Mouse (Mus musculus): ENCODE measurements around the gene Slc16a12.
A peak's percentile ranks its signal among the peaks of the same experiment; 100 is the strongest.
"Not testable (repeated sequence)": the region's sequence is repeated elsewhere in the genome, so short reads cannot be mapped to it uniquely, and the experiment has no call there.

Slc16a12 gene

GRCm38 (mm10) chr19:34662740-34663139 lies 84.3 kb downstream of the Slc16a12 start:
- DNase-seq: no peak

- DNase-seq: peak; percentile 52 to 62
Measured at GRCm38 (mm10) chr19:34662067-34662507, 85.0 kb downstream of the Slc16a12 start.

- no peak for DNase-seq
Measured at GRCm38 (mm10) chr19:34656511-34657298, 90.4 kb downstream of the Slc16a12 start.

- DNase-seq: no peak
Measured at GRCm38 (mm10) chr19:34655227-34655805, 91.8 kb downstream of the Slc16a12 start.

- no peak for DNase-seq
Measured at GRCm38 (mm10) chr19:34650997-34651396, 96.1 kb downstream of the Slc16a12 start.

GRCm38 (mm10) chr19:34650276-34650675 lies 96.8 kb downstream of the Slc16a12 start:
- no peak for DNase-seq

- DNase-seq: not testable (repeated sequence)
Measured at GRCm38 (mm10) chr19:34647630-34648029, 99.5 kb downstream of the Slc16a12 start.

GRCm38 (mm10) chr19:34642616-34643015 lies 104.5 kb downstream of the Slc16a12 start:
- no peak for DNase-seq

GRCm38 (mm10) chr19:34640623-34641022 lies 106.5 kb downstream of the Slc16a12 start, which contains the start of the genes Ifit1bl2 and Ifit1:
Gene Ifit1bl2, minus strand, starts transcription at chr19:34640743.
Gene Ifit1, plus strand, starts transcription at chr19:34640871.
- DNase-seq: no peak

GRCm38 (mm10) chr19:34636933-34637557 lies 110.0 kb downstream of the Slc16a12 start:
- peak; percentile 5 to 11 for DNase-seq

- DNase-seq: no peak
Measured at GRCm38 (mm10) chr19:34633484-34633883, 113.6 kb downstream of the Slc16a12 start.

- DNase-seq: no peak
Measured at GRCm38 (mm10) chr19:34631487-34631886, 115.6 kb downstream of the Slc16a12 start.

- no peak for DNase-seq
Measured at GRCm38 (mm10) chr19:34627496-34627895, 119.6 kb downstream of the Slc16a12 start.

GRCm38 (mm10) chr19:34624663-34625062 lies 122.4 kb downstream of the Slc16a12 start:
- DNase-seq: no peak

- no peak for DNase-seq
Measured at GRCm38 (mm10) chr19:34623781-34624180, 123.3 kb downstream of the Slc16a12 start.

- DNase-seq: no peak
Measured at GRCm38 (mm10) chr19:34620871-34621270, 126.2 kb downstream of the Slc16a12 start.
